Mouse (Mus musculus): Measurements from ENCODE around the gene Gucd1. TPM values are rescaled to one million over a fixed set of nuclear protein-coding genes. Genes with fewer than 3 reads are reported as not detected.

The Gucd1 gene
- total and polyA plus RNA-seq, 2 experiments: 115 to 166 TPM

- H3K27ac ChIP-seq (replicated peaks; ENCODE audit: insufficient read depth, low read depth, low read length): no peak overlapping the region
- H3K27me3 ChIP-seq (ENCODE audit: control insufficient read depth, insufficient read depth, low read length): no peaks in the 10 kb centered on the region
- H3K9ac ChIP-seq (ENCODE audit: low read depth, low read length): no peak overlapping the region
- H3K79me2 ChIP-seq (ENCODE audit: control insufficient read depth, insufficient read depth, low read length): no peaks in the 10 kb centered on the region
- H3K36me3 ChIP-seq (ENCODE audit: control insufficient read depth, insufficient read depth, low read length): no peaks in the 10 kb centered on the region; the same call in none of the 2 replicates
- 83% methylated on average over 4 of the region's 4 CpGs for WGBS
- TF ChIP-seq POLR2A (IDR thresholded peaks at IDR 0.05; ENCODE audit: extremely low read depth, insufficient read depth, low read length): no peak
- no peak for TF ChIP-seq CTCF (IDR thresholded peaks at IDR 0.05; ENCODE audit: low read depth, low read length)
- H3K4me3 ChIP-seq (ENCODE audit: insufficient read depth, low read depth, low read length): no peak overlapping the region
- H3K4me1 ChIP-seq (ENCODE audit: control insufficient read depth, insufficient read depth, low read length): 0 out of 2 replicates have a peak, but pooled peaks cover 2% of the 10 kb centered on the region
- DNase-seq (ENCODE audit: extremely low read depth, low read depth, low spot score): no peak
Measured at GRCm38 (mm10) chr10:75301937-75302336, 215.8 kb downstream of the Gucd1 start.

- Histone ChIP-seq H3K79me2 (ENCODE audit: control insufficient read depth, insufficient read depth, low read length) (no peaks in the 10 kb centered on the region), H3K36me3 (ENCODE audit: control insufficient read depth, insufficient read depth, low read length) (no peaks in the 10 kb centered on the region; the same call in 1 of the 2 replicates), H3K4me3 (ENCODE audit: insufficient read depth, low read depth, low read length) (no peak overlapping the region), H3K27me3 (ENCODE audit: control insufficient read depth, insufficient read depth, low read length) (no peaks in the 10 kb centered on the region), H3K4me1 (ENCODE audit: control insufficient read depth, insufficient read depth, low read length) (0 out of 2 replicates have a peak, but pooled peaks cover 2% of the 10 kb centered on the region), H3K9ac (ENCODE audit: low read depth, low read length) (no peak overlapping the region), H3K27ac (replicated peaks; ENCODE audit: insufficient read depth, low read depth, low read length) (no peak overlapping the region)
- TF ChIP-seq CTCF (IDR thresholded peaks at IDR 0.05; ENCODE audit: low read depth, low read length) (no peak), POLR2A (IDR thresholded peaks at IDR 0.05; ENCODE audit: extremely low read depth, insufficient read depth, low read length) (no peak)
- 92% methylated on average over 12 of the region's 12 CpGs for WGBS
- no peak for DNase-seq (ENCODE audit: extremely low read depth, low read depth, low spot score)
Measured at GRCm38 (mm10) chr10:75301195-75301806, 216.5 kb downstream of the Gucd1 start.

Other genes starting within 250 kb of the Gucd1 start
- 0.65 and 2.2 TPM in 2 replicates for gene Adora2a, start 201.1 kb downstream of the Gucd1 start, total RNA-seq (2014; rRNA removed)
- 2.2 and 2.6 TPM in 2 replicates for gene Adora2a, start 201.1 kb downstream of the Gucd1 start, polyA plus RNA-seq (2012; rRNA removed)
- 220 and 232 TPM in 2 replicates for gene Upb1, start 116.9 kb downstream of the Gucd1 start, total RNA-seq (2014; rRNA removed)
- gene Upb1, start 116.9 kb downstream of the Gucd1 start, polyA plus RNA-seq (2012; rRNA removed): 120 and 125 TPM in 2 replicates
- 26.6 and 29.1 TPM in 2 replicates for gene Snrpd3, start 421 bp downstream of the Gucd1 start, total RNA-seq (2014; rRNA removed)
- 12.5 and 21.0 TPM in 2 replicates for gene Snrpd3, start 421 bp downstream of the Gucd1 start, polyA plus RNA-seq (2012; rRNA removed)
- gene Lrrc75b, start 42.4 kb upstream of the Gucd1 start, total RNA-seq (2014; rRNA removed): under 0.01 TPM in 1 of 2 replicates, not detected in the other
- gene Lrrc75b, start 42.4 kb upstream of the Gucd1 start, polyA plus RNA-seq (2012; rRNA removed): 0.02 TPM in 1 of 2 replicates, not detected in the other
- 0.54 and 0.92 TPM in 2 replicates for gene Ggt1, start 43.6 kb upstream of the Gucd1 start, total RNA-seq (2014; rRNA removed)
- gene Ggt1, start 43.6 kb upstream of the Gucd1 start, polyA plus RNA-seq (2012; rRNA removed): 0.20 and 0.68 TPM in 2 replicates
- gene Ggt5, start 71.4 kb upstream of the Gucd1 start, total RNA-seq (2014; rRNA removed): 1.2 and 2.0 TPM in 2 replicates
- 7.0 and 10.6 TPM in 2 replicates for gene Ggt5, start 71.4 kb upstream of the Gucd1 start, polyA plus RNA-seq (2012; rRNA removed)
- 1.0 and 1.1 TPM in 2 replicates for gene Susd2, start 126.0 kb upstream of the Gucd1 start, total RNA-seq (2014; rRNA removed)
- gene Susd2, start 126.0 kb upstream of the Gucd1 start, polyA plus RNA-seq (2012; rRNA removed): 2.0 and 2.8 TPM in 2 replicates
- gene Cabin1, start 246.4 kb upstream of the Gucd1 start, total RNA-seq (2014; rRNA removed): 7.8 and 12.7 TPM in 2 replicates
- 7.7 and 10.1 TPM in 2 replicates for gene Cabin1, start 246.4 kb upstream of the Gucd1 start, polyA plus RNA-seq (2012; rRNA removed)

Data from liver, adult 2 months (tissue).